Mouse (Mus musculus) mature B cell (primary cell): ENCODE results near the gene Sufu.

Experiments
- in situ Hi-C: fragments of 300-500 bp; cut with MboI; formaldehyde crosslinking; loops from 2 replicates; pipeline ENCODE4 v1.14.3; 2019

Sufu gene

DNA sequence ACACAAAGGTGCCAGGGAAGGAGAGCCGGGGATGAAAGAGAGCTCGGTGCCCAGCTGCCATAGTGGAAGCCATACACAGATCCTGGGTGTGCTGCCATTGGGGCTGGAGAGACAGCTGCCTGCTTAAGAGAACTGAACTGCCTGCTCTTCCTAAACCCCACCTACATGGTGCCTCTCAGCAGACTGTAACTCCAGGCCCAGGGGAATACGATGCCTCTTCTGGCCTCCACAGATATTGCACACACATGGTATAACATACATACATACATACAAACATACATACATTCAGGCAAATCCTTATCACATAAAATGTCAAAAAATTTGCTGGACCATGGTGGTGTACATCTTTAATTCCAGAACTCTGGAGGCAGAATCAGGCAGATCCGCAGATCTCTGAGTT lies 66.8 kb downstream of the Sufu start:
- in situ Hi-C loops, result no loop called here

DNA sequence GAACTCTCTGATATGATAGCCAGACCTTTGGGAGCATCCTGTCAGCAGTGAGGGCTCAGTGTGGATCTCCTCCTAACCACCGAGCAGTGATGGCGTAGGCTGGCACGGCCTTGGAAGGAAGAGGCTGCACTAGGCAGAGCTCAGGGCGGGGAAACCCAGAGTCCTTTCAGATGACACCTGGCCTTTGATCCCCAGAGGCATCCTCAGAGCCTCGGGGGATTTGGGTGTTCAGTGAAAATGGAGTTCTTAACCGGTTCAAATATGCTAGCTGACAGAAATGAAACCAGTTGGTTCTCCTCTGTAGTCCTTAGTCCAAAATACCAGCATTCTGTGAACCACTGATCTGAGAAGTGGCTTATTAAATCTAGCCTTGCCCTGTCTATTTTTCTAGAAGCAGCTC lies 69.5 kb downstream of the Sufu start:
- in situ Hi-C loops, result no loop called here

DNA sequence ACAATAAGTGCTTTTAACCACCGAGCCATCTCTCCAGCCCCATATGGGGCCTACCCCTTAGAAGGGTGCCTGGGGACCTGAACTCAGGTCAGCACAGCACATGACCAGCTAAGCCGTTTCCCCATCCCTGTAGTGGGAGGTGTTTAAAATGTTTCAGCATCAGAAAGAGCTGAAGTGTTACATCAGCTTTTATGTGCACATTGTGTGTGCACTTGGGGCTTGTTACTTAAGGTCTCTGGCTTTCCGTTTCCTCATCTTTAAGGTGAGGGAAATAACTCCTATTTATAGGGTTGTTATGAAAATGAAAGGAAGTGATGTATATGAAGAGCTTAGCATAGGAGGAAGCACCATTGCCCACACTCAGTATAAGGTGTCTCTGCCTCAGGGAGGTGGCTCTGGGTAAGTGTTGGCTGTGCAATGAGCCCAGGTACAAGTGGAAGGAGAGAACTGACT lies 70.4 kb downstream of the Sufu start:
- in situ Hi-C loops, result no loop called here

DNA sequence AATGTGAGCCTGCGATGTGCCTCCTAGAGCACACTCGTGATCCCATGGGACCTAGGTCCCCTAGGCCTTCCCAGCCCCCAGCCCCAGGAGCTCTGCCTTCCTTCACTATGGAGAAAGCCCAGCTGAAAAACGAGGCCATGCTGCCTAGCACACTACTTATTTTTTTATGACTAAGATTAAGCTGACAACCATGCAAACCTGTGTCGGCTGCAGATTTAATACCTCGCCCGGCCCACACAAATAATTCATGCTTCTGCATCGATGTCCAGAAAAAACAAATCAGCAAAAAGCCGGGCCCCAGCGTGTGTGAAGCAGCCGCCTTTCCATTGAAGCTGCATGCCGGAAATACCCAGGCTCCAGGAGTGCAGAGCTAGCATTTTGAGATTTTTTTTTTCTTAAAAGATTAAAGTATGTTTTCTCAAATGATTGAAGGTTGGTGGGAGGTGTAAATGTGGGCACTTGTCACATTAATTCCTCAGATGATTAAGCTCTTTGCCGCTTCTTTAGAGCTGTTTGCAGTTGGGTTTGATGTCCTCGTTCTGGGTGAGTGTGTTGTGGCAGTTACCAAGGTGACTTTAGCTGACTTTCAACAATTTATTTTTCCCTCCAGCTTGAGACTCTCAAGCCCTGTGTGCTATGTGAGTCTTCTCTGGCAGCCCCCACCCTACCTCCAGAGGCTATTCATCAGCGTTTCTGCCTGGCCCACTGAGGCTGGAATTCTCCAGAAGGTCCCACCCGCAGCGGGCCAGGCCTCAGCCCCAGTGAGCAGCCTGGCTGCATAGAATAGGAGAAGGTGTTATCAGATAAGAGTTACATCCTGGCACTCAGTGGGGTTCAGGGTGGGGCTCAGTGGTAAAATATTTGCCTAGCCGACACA lies 73.9 kb downstream of the Sufu start:
- in situ Hi-C loops, result no loop called here

DNA sequence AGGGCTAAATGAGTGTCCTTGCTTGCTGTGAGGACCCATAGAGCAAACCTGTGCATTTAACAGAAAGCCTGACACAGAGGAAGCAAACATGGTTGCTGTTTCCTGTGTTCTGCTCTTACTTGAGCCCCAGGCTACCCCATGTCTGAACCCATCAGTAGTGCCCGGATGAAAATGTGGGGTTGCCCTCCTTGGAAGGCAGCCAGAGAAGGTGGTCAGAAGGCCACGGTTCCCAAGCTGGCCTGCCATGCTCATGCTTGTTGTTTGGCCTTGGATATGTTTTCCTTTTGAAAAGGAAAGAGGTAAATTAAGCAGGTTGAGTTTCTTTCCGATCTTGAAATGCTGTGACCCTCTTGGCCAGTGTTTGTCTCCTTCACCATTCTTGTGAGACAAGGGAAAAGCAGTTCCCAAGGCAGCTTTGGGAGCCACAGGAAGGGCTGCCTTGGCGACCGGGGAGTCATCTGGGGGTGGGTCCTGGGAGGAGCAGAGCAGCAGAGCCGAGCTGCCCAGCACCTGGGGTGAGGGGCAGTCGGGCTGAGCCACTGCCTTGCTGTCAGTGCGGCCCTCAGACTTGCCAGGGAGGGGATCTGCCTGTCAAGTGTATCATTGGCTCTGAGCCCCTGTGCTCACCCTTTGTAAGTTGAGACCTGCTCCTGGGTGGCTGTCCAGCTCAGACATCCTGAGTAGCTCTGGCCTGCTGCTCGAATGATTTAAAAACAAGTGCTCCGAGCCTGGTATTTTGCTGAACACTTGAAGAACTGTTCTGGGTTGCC lies 74.8 kb downstream of the Sufu start:
- in situ Hi-C loops, result no loop called here

DNA sequence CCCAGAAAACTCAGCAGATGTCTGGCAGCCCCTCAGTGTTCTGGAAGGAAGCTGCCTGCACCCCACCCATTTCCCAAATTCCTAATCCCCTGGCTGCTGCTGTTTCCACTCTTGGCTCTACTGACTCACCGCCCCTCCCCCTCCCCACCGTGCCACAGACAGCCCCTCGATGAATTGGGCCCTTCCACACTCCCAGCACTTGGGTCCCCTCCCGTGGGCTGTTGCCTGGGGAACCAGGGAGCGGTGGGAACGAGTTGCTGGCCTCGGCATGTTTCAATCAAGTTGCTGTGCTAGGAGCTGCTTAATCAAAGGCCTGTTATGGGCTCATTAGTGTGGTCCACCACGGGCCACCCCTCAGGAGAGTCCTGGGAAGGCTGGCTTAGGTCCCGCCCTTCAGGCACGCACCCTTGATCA lies 80.7 kb downstream of the Sufu start:
- in situ Hi-C loops, result no loop called here

DNA sequence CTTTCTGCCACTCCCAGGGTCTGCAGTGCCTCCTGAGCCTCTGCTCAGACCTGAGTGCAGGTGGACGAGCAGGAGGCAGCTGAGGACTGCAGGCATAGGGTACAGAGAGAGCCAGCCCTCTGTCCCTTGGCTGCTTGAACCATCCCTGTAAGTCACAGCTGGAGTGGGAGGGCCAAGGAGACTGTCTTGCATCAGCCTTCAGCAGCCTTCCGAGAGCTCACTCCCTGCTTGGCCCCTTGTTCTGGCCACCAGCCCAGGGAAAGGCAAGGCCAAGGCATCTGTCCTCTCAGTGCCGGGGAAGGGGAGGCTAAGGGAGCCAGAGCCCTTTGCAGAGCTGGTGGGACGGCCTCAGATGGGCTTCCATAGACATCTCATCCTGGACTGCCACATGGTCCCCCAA lies 81.5 kb downstream of the Sufu start:
- in situ Hi-C loops, result no loop called here

DNA sequence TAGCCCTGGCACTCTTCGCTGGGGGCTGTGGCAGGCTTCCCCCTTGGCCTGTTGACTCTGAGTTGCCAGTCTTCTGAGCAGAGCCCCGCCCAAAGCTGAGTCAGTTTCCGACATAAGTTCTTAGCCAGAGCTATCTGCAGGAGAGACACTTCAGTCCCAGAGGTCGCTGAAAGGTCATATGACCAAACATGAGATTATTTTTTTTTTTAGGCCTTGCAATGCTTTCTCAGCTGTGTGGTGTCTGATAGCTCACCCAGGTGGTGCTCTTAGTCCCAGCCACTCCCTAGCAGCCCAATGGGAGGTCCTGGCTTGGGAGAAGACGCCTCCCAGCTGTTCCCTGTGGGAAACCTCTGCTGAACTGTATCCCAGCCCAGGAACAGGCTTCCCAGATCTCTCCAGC lies 82.1 kb downstream of the Sufu start:
- in situ Hi-C loops, result no loop called here

DNA sequence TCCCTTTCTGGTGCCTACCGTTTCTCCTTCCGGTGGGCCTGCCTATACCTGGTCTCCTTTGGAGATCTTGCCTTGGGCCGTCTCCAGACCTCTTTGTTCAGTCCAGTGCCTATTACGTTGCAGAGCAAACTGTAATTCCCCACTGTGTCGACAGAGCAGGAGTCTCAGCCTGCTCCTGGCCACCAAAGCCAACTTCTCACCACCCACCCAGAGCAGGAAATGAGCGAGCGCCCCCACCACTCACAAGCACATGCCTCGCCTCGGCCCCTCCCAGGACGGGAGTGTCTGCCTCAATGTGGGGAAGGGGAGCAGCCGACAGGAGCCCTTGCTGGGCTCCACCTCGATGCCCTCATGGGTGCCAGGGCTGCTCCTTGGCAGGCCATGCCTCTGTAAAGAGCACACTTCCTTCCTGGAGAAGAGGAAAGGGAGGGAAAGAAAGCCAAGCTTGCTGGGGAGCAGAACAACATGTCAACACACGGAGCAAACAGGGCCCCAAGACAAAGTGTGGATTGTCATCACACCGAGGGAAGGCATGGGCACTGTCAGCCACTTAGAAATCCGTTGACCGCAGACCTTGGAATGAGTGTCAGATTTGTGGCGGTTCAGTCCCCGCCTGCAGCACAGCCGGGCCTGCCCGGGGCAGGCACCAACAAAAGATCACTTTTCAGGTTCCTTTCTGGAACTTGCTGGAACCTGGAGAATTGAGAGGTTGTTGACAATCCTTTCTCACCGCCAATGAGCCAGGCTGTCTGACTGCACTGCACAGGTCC lies 82.8 kb downstream of the Sufu start:
- in situ Hi-C loops, result loop anchor here (5.0 kb wide), 1 partner anchor 32 kb away; no protein-coding TSS in a partner anchor

DNA sequence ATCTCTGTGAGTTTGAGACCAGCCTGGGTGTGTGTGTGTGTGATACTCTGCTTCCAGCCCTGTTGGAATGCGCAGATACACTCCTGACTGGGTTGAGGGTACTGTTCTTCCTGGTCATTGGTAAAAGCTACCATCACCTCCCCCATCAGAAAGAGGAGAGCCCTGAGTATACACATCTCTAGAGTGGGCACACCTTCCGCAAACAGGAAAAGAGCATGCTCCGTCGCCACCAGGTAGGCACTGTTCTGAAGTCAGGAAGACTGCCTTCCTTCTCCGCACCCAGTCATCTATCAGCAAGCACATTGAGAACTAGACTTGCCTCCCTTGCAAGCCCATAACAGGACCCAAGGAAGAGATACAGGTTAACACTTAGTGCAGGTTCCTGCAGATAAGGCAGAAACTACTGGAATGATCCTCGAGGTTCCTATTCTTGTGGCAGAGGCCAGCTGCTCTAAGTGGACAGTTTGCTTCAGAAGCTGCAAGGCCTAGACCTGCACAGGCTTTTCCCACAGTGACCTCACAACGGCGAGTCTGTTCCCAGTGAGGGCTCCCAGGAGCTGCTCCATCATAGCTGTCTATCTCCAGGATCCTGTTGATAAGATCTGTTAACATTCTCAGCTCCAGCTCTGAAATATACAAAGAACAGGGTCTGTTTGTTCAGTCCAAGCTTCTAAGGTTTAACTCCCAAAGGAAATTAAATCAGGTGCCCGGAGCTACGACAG lies 84.1 kb downstream of the Sufu start:
- in situ Hi-C loops, result loop anchor here (5.0 kb wide), 1 partner anchor 33 kb away; no protein-coding TSS in a partner anchor

DNA sequence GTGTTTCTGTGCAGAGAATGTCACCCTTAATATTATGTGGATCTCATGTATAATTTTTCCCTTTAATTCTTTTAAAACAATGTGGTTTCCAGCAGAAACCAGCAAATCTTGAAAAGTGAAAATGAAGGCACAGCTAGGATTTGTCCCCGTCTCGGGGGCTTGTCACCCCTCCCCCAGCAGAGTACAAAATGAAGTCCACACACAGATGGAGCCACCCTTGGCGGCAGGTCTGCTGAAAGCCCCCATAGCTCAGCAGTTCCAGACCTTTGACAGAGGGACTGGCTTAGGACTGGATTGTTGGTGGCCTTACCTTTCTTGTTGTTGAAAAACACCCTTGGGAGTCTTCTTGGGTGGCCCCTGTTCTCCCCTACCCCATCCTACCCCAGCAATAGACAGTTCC lies 84.7 kb downstream of the Sufu start:
- in situ Hi-C loops, result loop anchor here (5.0 kb wide), 1 partner anchor 34 kb away; no protein-coding TSS in a partner anchor

DNA sequence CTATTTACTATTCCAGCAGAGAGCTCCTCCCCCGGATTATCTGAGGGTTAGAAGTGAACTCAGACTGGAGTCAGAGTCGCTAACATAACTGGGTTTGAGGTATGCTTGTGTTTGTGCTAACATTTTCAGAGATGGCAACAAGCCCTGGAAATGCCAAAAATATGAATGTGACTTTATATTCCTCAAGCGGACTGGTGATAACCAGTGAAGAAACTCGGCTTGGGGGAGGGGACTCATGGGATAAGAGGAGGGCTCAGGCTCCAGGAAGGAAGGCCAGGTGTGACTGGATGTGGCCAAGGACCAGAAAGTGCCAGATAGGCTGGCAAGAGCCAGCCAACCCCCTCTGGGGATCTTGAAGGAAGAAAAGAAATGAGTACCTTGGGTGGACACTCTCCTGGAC lies 85.1 kb downstream of the Sufu start:
- in situ Hi-C loops, result loop anchor here (5.0 kb wide), 1 partner anchor 34 kb away; no protein-coding TSS in a partner anchor

DNA sequence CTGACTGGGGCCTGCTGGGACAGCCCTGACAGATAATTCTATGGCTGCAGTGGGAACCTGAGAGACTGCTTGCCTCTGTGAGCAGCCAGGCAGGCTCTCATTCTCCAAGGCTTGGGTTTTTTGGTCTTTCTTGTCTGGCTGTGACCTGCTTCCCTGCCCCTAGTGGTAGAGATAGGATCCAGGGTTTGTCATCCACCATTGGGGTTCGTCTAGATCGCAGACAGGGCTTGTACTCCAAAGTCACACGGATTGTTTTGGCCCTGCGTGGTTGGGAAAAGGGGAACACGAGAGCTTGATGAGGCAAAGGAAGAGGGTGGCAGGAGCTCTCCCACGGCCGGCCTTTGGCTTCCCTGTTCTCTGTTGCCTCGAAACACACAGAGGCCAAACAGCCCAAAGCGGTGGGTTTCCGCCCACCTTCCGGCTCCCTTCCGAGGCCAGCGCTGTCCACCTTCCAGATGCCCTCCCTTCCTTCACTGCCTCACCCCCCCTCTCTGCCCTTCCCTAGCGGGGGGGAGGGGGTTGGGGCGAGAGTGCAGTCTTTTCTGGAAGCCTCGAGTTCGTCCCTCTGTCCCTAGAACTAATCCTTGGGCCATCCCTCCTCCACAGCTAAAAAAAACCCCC lies 86.3 kb downstream of the Sufu start:
- in situ Hi-C loops, result loop anchor here (5.0 kb wide), 1 partner anchor 36 kb away; no protein-coding TSS in a partner anchor

DNA sequence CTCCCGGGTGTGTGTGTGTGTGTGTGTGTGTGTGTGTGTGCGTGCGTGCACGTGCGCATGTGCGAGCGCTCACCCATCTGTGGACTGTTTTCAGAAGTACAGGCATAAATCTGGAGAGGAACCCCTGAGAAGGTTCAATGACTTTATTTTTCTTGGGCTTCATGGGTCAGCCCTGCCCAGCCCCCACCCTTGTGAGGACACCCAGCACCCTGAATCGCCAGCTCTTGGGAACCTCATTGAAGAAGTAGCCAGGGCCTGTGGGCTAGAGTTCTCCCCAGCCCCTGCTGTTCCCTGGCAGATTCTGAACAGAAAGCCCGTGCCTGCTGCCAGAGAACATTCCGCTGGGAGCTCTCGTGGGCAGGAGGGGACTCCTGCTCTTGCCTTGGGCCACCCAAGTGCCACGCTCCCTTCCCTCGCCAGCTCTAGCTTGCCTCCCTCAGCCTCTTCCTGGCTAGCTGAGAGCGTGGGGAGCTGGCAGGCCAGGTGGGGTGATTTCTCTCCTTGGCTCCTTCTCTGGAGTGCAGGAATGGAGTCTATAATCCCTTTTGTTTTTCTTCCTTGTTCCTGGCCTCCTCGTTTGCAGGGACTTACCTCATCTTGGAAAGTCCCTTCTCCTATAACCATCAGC lies 87.1 kb downstream of the Sufu start:
- in situ Hi-C loops, result loop anchor here (5.0 kb wide), 1 partner anchor 37 kb away; no protein-coding TSS in a partner anchor

DNA sequence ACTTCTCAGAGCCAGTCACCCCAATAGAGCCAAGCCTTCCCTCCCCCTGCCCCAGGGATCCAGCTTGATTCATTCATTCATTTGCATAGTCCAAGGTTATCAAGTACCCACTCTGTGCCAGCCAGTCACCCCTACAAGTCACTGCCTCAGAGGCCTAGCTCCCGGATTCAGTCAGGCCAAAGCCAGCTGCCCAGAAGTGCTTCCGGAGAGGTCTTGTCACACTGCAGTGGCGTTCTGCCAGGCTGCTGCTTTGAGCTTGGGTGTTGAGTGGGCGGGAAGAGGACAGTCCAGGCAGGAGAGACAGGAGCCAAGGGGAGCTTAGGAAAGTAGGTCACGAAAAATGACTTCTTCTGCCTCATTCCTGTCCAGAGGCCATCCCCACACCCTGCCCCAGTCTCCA lies 87.8 kb downstream of the Sufu start:
- in situ Hi-C loops, result loop anchor here (5.0 kb wide), 1 partner anchor 37 kb away; no protein-coding TSS in a partner anchor

DNA sequence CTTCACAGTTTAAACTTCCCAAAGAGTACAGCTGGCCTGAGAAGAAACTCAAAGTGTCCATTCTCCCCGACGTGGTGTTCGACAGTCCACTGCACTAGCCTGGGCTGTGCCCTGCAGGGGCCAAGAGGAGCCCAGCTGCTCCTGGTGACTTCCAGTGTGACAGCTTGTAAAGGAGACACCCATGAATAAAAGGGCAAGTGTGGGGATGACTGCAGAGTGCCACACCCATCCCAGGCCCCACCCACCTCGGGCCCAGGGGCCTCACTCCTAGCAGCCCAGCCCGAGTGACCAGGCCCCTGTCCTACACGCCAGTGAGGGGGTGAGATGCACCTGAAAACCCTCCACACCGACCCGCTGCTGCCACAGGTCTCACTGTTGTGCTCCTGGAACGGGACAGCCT lies 89.2 kb downstream of the Sufu start:
- in situ Hi-C loops, result no loop called here

DNA sequence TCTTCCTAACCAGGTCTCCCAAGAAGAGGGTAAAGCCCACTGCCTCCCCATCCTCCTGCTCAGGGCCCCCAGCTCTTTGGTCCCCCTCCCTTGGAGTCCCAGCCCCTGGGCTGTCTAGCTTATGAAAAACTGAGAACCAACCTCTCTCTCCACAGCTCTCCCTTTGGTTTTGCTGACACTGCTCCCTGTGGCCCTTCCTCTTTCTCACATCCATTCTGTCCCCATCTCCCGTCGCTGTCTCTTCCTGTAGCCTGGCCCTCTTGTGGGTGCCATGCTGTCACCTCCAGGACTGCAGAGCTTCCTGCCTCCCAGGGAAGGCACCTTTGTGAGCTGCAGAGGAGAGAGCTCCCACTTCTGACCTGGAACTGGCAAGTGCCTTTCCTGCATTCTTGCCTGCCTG lies 90.0 kb downstream of the Sufu start:
- in situ Hi-C loops, result no loop called here

DNA sequence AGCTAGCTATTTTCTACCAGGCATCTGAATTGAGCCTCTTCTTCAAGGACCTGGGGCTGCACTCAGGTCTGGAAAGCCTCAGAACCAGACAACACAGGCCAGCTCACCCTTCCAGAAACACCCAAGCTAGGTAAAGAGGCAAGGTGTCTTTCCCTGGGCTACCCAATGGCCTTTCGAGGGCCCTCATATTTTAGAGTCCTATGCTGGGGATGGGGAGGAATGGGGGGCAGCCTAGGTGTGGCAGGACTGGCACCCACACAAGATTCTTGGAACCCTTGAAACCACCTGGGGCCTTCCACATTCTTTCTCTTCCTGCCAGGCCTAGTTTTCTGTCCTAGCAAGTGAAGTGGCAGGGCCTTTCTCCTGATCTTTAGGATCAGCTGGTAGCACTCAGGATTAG lies 92.8 kb downstream of the Sufu start:
- in situ Hi-C loops, result no loop called here

DNA sequence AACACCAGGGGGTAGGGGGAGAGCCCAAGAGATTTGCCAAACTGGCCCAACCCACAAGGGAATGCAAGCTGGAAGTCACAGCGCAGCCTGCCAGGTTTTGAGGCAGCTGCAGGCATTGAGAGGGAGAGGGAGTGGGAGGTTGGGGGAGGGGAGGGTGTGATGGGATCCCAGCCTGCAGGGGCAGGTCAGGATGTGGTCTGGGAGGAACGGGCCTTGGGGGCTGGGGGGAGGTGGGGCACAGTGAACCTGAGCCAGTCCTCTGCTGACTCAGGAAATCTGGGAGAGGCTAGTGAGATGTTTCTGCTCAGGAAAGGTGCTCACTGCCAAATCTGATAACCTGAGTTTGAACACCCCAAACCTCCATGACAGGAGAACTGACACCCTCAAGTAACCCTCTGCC lies 93.9 kb downstream of the Sufu start:
- in situ Hi-C loops, result no loop called here

DNA sequence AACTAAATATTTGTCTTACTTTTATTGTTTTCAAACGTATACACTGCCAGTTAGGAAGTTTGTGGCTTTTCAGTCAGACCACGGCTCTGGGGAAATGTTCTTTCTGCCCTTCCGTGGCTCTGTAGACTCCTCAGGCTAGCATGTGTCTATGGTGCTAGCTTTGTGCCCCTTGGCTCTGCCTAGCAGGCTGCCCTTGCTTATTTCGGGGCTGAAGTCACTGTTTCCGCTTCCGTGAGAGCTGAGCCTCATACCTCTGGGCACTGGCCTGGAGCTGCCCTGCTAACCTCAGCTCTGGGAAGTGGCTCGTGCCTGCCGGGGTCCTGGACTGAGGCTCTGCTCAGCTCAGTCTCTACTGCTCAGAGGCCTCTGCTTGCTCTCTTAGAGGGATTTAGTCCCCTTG lies 98.4 kb downstream of the Sufu start:
- in situ Hi-C loops, result no loop called here
